Mouse (Mus musculus) adrenal gland (tissue): ENCODE measurements at regions not wholly inside any gene's neighbourhood (a gene's known extent, or its start where the extent isn't known, plus 50 kb on each side); places are given as distances from the start of the nearest gene placed in this dataset.

Experiments used
- intact Hi-C: fragments of 180-260 bp; cut with DNase I; formaldehyde crosslinking; loops from one replicate; pipeline ENCODE4 v1.15.1; 2025

GRCm38 (mm10) chr4:64595014-64595599, 528.9 kb upstream of the Pappa start:
- intact Hi-C loops, result no loop called here

GRCm38 (mm10) chr4:64598465-64598864, 525.5 kb upstream of the Pappa start:
- intact Hi-C loops, result no loop called here

- intact Hi-C loops, result no loop called here
Measured at GRCm38 (mm10) chr4:64599222-64599621, 524.8 kb upstream of the Pappa start.

GRCm38 (mm10) chr4:64622771-64623170, 501.2 kb upstream of the Pappa start:
- intact Hi-C loops, result no loop called here

GRCm38 (mm10) chr4:64632189-64632588, 491.8 kb upstream of the Pappa start:
- intact Hi-C loops, result no loop called here

- intact Hi-C loops, result no loop called here
Measured at GRCm38 (mm10) chr4:64635256-64635962, 488.6 kb upstream of the Pappa start.

- intact Hi-C loops, result no loop called here
Measured at GRCm38 (mm10) chr4:64640056-64640455, 483.9 kb upstream of the Pappa start.

- intact Hi-C loops, result no loop called here
Measured at GRCm38 (mm10) chr4:64640976-64641375, 483.0 kb upstream of the Pappa start.

- intact Hi-C loops, result no loop called here
Measured at GRCm38 (mm10) chr4:64645141-64645540, 478.8 kb upstream of the Pappa start.

GRCm38 (mm10) chr4:64654157-64654556, 469.8 kb upstream of the Pappa start:
- intact Hi-C loops, result no loop called here

- intact Hi-C loops, result no loop called here
Measured at GRCm38 (mm10) chr4:64655534-64655933, 468.4 kb upstream of the Pappa start.

- intact Hi-C loops, result no loop called here
Measured at GRCm38 (mm10) chr4:64663722-64664121, 460.3 kb upstream of the Pappa start.

- intact Hi-C loops, result no loop called here
Measured at GRCm38 (mm10) chr4:64667998-64668397, 456.0 kb upstream of the Pappa start.

- intact Hi-C loops, result no loop called here
Measured at GRCm38 (mm10) chr4:64669722-64670121, 454.3 kb upstream of the Pappa start.

- intact Hi-C loops, result no loop called here
Measured at GRCm38 (mm10) chr4:64676438-64676837, 447.5 kb upstream of the Pappa start.

- intact Hi-C loops, result no loop called here
Measured at GRCm38 (mm10) chr4:64676881-64677280, 447.1 kb upstream of the Pappa start.

- intact Hi-C loops, result no loop called here
Measured at GRCm38 (mm10) chr4:64684654-64685053, 439.3 kb upstream of the Pappa start.

- intact Hi-C loops, result no loop called here
Measured at GRCm38 (mm10) chr4:64696134-64696533, 427.8 kb upstream of the Pappa start.

GRCm38 (mm10) chr4:64723296-64723695, 400.7 kb upstream of the Pappa start:
- intact Hi-C loops, result no loop called here

GRCm38 (mm10) chr4:64724851-64725250, 399.1 kb upstream of the Pappa start:
- intact Hi-C loops, result no loop called here

- intact Hi-C loops, result no loop called here
Measured at GRCm38 (mm10) chr4:64755986-64756385, 368.0 kb upstream of the Pappa start.

GRCm38 (mm10) chr4:64768610-64769009, 355.4 kb upstream of the Pappa start:
- intact Hi-C loops, result no loop called here

- intact Hi-C loops, result no loop called here
Measured at GRCm38 (mm10) chr4:64803886-64804285, 320.1 kb upstream of the Pappa start.
